In genomic region chr9:58659331-58659730, GRCm38 (mm10) we compare ENCODE assay signal across 16 mouse cellular contexts.
A peak's percentile ranks its signal among the peaks of the same experiment; 100 is the strongest.
DNase-seq lines count a peak whose midpoint lies in the region; ATAC-seq and TF ChIP-seq lines count a peak whose summit lies in the region.
"Had no signal": no experiment of that assay in that cellular context is flagged by ENCODE, and none has a peak within 500 bp of the region (broad histone marks: within the 10 kb centered on the region; RNA-seq: fewer than 3 reads in every experiment).

No protein-coding gene starts in this region.

- no peak for ATAC-seq in heart, embryonic 13.5 days (ENCODE audit: extremely low read depth, insufficient number of reproducible peaks, low FRiP score, low TSS enrichment)
- no peak for ATAC-seq in lung, postnatal 0 days
- no peak for ATAC-seq in liver, embryonic 11.5 days (replicated peaks; ENCODE audit: low FRiP score)
- ATAC-seq: forebrain, embryonic 13.5 days; hindbrain, postnatal 0 days had no signal

- H3K4me3 ChIP-seq in heart, embryonic 13.5 days, result no peak overlapping the region
- no peak overlapping the region for H3K4me3 ChIP-seq in lung, postnatal 0 days (ENCODE audit: low read depth, low read length)
- H3K4me3 ChIP-seq in liver, embryonic 11.5 days (ENCODE audit: low read depth, low read length), result no peak overlapping the region
- no peak overlapping the region for H3K4me3 ChIP-seq in thymus, adult 2 months (ENCODE audit: control insufficient read depth, insufficient read depth, low read length)
- H3K4me3 ChIP-seq: embryonic facial prominence, embryonic 15.5 days; forebrain, embryonic 13.5 days; neural tube, embryonic 12.5 days; stomach, embryonic 15.5 days had no signal

- no peak for TF ChIP-seq POLR2A in thymus, adult 2 months (IDR thresholded peaks at IDR 0.05; ENCODE audit: control insufficient read depth, extremely low read depth, insufficient read depth, low read length, poor library complexity)

- peak; percentile 12 for TF ChIP-seq CTCF in lung, postnatal 0 days (IDR thresholded peaks at IDR 0.05)
- no peak for TF ChIP-seq CTCF in thymus, adult 2 months (IDR thresholded peaks at IDR 0.05; ENCODE audit: borderline replicate concordance, control insufficient read depth, extremely low read depth, insufficient read depth, low read length, poor library complexity)

- H3K4me1 ChIP-seq in heart, embryonic 13.5 days, result peaks cover 30% of the 10 kb centered on the region
- H3K4me1 ChIP-seq in lung, postnatal 0 days (ENCODE audit: insufficient read depth, low read depth, low read length), result peaks cover 4% of the 10 kb centered on the region; the same call in 1 of the 2 replicates
- H3K4me1 ChIP-seq in liver, embryonic 11.5 days (replicated peaks; ENCODE audit: control insufficient read depth, insufficient read depth, low read length), result peaks cover 64% of the 10 kb centered on the region
- no peaks in the 10 kb centered on the region for H3K4me1 ChIP-seq in thymus, adult 2 months (replicated peaks; ENCODE audit: control insufficient read depth, insufficient read depth, low read length)
- H3K4me1 ChIP-seq: embryonic facial prominence, embryonic 15.5 days; forebrain, embryonic 13.5 days; neural tube, embryonic 12.5 days; stomach, embryonic 15.5 days had no signal

- DNase-seq in heart, postnatal 4 days, result no peak
- DNase-seq in lung, postnatal 0 days (ENCODE audit: low spot score), result no peak
- DNase-seq in lung, postnatal 25 days (ENCODE audit: low spot score), result no peak
- no peak for DNase-seq in liver, embryonic 11.5 days (ENCODE audit: low spot score)
- no peak for DNase-seq in kidney, postnatal 4 days
- no peak for DNase-seq in thymus, adult 2 months
- DNase-seq: cerebellum, adult 9-11 months; embryo, embryonic 11 days; kidney, adult 8-10 months; lung, postnatal 14 days had no signal

- peaks cover 72% of the 10 kb centered on the region for H3K36me3 ChIP-seq in heart, embryonic 13.5 days
- no peaks in the 10 kb centered on the region; the same call in 1 of the 2 replicates for H3K36me3 ChIP-seq in lung, postnatal 0 days (ENCODE audit: insufficient read depth, low read length)
- H3K36me3 ChIP-seq in liver, embryonic 11.5 days (ENCODE audit: control insufficient read depth, insufficient read depth, low read length), result peaks cover 18% of the 10 kb centered on the region
- 0 out of 2 replicates have a peak, but pooled peaks cover 8% of the 10 kb centered on the region for H3K36me3 ChIP-seq in thymus, adult 2 months (ENCODE audit: control insufficient read depth, insufficient read depth, low read length)

- H3K9ac ChIP-seq in heart, embryonic 13.5 days, result no peak overlapping the region
- no peak overlapping the region for H3K9ac ChIP-seq in lung, postnatal 0 days (replicated peaks; ENCODE audit: low read depth)
- peak overlapping the region; percentile 64; the same call in 1 of the 2 replicates for H3K9ac ChIP-seq in liver, embryonic 11.5 days (ENCODE audit: low read depth, low read length)
- H3K9ac ChIP-seq: embryonic facial prominence, embryonic 15.5 days; forebrain, embryonic 13.5 days; neural tube, embryonic 12.5 days; stomach, embryonic 15.5 days had no signal

- H3K4me2 ChIP-seq in heart, embryonic 13.5 days, result no peak overlapping the region
- no peak overlapping the region for H3K4me2 ChIP-seq in lung, postnatal 0 days (replicated peaks; ENCODE audit: low read depth, low read length)
- no peak overlapping the region for H3K4me2 ChIP-seq in liver, embryonic 11.5 days
- H3K4me2 ChIP-seq: embryonic facial prominence, embryonic 15.5 days; forebrain, embryonic 13.5 days; neural tube, embryonic 12.5 days; stomach, embryonic 15.5 days had no signal

- TF ChIP-seq EP300 in lung, postnatal 0 days (IDR thresholded peaks at IDR 0.05), result no peak

- H3K27me3 ChIP-seq in heart, embryonic 13.5 days (replicated peaks), result no peaks in the 10 kb centered on the region
- no peaks in the 10 kb centered on the region for H3K27me3 ChIP-seq in lung, postnatal 0 days (replicated peaks; ENCODE audit: insufficient read depth, low read length)
- no peaks in the 10 kb centered on the region for H3K27me3 ChIP-seq in liver, embryonic 11.5 days (replicated peaks; ENCODE audit: control insufficient read depth, insufficient read depth, low read length)
- no peaks in the 10 kb centered on the region for H3K27me3 ChIP-seq in thymus, adult 2 months (ENCODE audit: control insufficient read depth, insufficient read depth, low read length)
- H3K27me3 ChIP-seq: embryonic facial prominence, embryonic 15.5 days; forebrain, embryonic 13.5 days; neural tube, embryonic 12.5 days; stomach, embryonic 15.5 days had no signal

- H3K9me3 ChIP-seq in heart, embryonic 13.5 days, result no peaks in the 10 kb centered on the region
- H3K9me3 ChIP-seq in lung, postnatal 0 days (ENCODE audit: low read length), result no peaks in the 10 kb centered on the region
- no peaks in the 10 kb centered on the region for H3K9me3 ChIP-seq in liver, embryonic 11.5 days (ENCODE audit: control insufficient read depth, low read length)
- H3K9me3 ChIP-seq: embryonic facial prominence, embryonic 15.5 days; forebrain, embryonic 13.5 days; neural tube, embryonic 12.5 days; stomach, embryonic 15.5 days had no signal

- peak overlapping the region; percentile 77 for H3K27ac ChIP-seq in heart, embryonic 13.5 days (replicated peaks)
- H3K27ac ChIP-seq in lung, postnatal 0 days (ENCODE audit: low read length), result no peak overlapping the region
- peak overlapping the region; percentile 98 for H3K27ac ChIP-seq in liver, embryonic 11.5 days (ENCODE audit: low read depth, low read length)
- no peak overlapping the region for H3K27ac ChIP-seq in thymus, adult 2 months (ENCODE audit: control insufficient read depth, insufficient read depth, low read length)
- H3K27ac ChIP-seq: embryonic facial prominence, embryonic 15.5 days; forebrain, embryonic 13.5 days; hindbrain, postnatal 0 days; neural tube, embryonic 12.5 days had no signal

- 82% methylated on average over 3 of the region's 3 CpGs for WGBS in heart, embryonic 13.5 days
- WGBS in lung, postnatal 0 days, result 79% methylated on average over 3 of the region's 3 CpGs
- WGBS in liver, embryonic 11.5 days, result 72% methylated on average over 3 of the region's 3 CpGs
- WGBS in thymus, adult 2 months, result 95% methylated on average over 3 of the region's 3 CpGs

Comparison
In these comparisons a context has a peak if more than half of its experiments do, and no peak if none do; other contexts are left out.
1. H3K27ac ChIP-seq: peak in heart, embryonic 13.5 days (single experiment) and liver, embryonic 11.5 days (single experiment); none in lung, postnatal 0 days (single experiment) and thymus, adult 2 months (single experiment).